Mouse (Mus musculus) heart, adult 18-20 months (tissue): ENCODE data around the gene Tmppe. TPM values are rescaled to one million over a fixed set of nuclear protein-coding genes. Genes with fewer than 3 reads are reported as not detected.

Source experiments
- DNase-seq, 2 experiments: peaks; one replicate each; pipeline ENCODE4 v3.0.0; 2021 to 2022; ENCODE audit warnings: mixed read lengths in 1 of 2
- total RNA-seq, 2 experiments: library from RNA; stranded (reverse); gene quantifications; 2 replicates each; pipeline ENCODE4 v1.2.3; 2021

Gene Tmppe
- total RNA-seq, 2 experiments from 2014 or later, result 3.3 to 3.8 TPM

DNA sequence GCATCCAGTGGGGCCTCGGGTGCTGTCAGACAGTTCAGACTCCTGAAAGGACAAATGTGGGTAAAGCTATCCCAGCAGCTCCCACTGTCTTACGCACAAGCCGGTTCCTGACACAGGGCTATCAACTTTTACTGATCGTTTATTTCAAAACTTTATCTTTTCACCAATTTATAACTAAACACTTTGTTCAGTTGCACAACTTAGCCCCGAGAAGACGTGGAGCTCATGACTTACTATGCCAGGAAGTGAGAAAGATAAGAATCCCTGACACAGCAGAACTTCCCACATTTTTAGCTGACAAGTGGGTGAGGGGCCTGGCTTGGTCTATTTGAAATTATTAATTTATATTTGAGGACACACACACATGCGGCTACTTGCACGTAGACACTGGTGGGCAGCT is 6.2 kb upstream of the Tmppe start:
- DNase-seq, result no peak

DNA sequence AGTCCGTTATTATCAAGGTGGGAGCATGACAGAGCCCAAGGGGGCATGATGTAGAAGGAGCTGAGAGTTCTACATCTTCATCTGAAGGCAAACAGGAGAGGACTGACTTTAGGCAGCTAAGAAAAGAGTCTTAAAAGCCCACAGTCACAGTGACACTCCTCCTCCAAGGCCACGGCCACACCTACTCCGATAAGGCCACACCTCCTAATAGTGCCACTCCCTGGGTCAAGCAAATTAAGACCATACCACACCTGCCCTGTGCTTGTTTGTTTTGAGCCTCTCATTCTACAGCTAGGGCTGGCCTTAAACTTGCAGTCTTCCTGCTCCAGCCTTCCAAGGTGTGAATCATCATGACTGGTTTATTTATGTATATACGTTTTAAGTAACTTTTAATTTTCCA is 5.6 kb upstream of the Tmppe start:
- no peak for DNase-seq

DNA sequence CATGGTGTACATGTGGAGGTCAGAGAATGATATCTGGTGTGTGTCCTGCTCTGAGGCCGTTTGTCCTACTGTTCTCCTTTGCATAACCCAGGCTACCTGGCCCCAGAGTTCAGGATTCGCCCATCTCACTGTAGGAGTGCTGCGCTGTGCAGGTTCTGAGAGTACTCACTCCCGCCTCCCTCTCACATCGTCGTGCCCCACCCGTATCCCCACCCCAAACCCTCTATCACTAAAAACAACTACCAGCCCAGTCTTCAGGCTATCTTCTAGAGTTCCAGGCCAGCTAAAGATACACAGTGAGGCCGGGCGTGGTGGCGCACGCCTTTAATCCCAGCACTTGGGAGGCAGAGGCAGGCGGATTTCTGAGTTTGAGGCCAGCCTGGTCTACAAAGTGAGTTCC is 1.2 kb upstream of the Tmppe start:
- no peak for DNase-seq

DNA sequence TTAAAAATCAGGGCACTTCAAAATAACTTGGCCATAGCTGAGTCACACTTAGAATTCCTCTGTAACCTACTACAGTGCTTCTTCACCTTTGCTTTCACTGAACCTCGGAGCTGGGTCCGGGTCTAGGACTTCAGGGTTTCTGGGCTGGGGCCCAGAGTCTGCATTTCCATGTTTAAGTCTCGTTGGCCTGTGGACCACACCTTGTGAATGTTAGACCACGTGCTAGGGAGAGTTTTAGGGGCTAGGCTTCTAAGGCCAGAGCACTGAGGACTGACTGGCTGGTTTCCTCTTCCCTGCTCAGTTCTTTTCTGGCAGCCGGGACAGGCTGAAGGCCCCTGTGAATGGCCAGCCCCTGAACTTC is 337 bp upstream of the Tmppe start:
- DNase-seq, result no peak

DNA sequence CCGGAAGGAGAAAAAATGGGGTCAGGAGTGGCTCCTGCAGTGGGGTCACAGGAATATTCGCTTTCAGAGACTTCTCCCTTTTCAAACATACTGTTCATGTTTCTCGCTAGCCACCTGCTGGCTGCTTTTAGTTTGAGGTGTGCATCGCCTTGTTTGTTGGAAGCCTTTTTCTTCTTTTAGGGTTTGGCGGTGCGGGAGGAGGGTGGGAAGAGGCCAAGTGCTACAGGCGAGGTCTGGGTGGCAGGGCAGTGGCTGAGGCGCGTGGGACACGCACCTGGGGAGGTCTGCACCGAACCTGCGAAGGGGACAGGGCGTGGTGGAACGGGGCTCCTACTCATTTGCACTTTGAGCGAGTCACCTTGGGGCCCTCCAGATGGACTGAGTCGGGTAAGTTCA is 778 bp downstream of the Tmppe start:
- DNase-seq, result no peak

DNA sequence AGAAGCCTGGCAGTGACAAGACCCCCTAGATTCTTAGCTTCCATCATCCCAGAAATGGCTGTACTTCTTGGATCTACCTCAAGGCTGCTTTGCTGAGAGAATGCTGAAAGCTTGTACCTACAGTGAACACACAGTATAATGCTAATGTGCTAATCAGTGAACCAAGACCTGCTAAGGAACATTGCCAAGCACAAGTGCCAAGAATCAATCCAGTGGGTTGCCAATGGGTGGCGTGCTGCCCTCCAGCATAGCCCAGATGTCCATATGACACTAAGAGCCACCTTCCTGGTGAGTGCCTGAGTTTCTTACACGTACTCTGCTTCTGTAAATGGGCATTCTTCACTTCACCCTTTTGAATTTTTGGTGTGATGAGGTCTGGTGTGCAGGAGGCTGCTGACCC is 6.8 kb downstream of the Tmppe start:
- DNase-seq, result no peak

DNA sequence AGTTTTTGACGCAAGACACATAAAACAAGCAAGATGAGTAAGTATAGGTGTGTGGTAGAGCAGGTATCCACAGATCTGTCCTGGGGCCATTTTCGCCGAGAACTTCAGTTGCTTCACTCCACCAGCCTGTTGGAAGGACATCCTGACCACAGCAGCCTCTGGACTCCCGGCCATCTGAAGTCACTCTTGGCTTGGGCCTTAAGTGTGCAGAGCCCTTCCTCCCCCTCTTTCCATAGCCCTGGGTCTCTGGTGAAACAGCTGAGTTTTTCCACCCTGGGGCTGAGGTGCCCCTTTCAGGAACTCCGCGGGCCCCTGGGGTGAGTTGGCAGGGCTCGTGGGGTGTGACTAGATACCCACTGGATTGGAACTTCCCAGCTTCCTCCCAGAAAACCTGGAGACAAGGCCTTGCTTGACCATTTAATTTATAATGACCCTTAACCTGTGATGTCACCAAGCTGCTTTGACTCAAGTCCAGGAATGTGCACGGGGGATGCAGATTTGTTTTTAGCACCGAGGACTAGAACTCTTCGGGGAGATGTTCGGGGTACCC is 9.5 kb downstream of the Tmppe start:
- DNase-seq, result no peak

DNA sequence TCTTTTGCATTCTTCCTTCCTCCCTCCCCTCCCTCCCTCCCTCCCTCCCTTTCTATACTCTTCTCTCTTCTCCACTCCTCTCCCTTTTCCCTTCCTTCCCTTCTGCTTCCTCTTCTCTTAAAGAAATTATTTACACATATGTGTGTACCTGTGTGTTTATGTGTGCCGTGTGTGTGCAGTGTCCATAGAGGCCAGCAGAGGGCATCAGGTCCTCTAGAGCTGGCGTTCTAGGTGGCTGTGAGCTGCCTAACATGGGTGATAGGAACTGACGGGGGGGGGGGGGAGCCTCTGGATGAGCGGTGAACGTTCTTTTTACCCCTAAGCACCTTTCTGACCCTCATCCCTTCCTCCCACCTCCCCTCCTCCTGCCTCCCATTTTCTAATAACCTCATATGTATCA is 10.4 kb downstream of the Tmppe start:
- DNase-seq, result no peak

DNA sequence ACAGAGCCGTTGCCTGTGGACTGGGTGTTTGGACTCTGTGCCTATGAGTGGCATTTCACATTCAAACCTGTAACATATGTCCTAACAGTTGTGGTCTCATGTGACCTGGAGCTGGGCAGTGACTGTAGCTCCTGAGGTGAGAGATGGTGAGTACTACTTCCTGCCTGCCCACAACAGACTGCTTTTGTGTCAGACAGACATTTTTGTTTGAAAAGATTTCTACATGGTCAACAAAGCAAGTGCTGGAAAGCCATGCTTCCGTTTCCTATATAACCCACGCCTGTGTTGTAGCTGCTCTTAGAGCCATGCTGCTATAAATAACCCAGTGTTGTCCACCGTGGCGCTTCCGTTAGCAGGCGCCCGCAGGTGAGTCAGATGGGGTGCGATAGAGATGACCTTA is 11.5 kb downstream of the Tmppe start:
- DNase-seq, result no peak

DNA sequence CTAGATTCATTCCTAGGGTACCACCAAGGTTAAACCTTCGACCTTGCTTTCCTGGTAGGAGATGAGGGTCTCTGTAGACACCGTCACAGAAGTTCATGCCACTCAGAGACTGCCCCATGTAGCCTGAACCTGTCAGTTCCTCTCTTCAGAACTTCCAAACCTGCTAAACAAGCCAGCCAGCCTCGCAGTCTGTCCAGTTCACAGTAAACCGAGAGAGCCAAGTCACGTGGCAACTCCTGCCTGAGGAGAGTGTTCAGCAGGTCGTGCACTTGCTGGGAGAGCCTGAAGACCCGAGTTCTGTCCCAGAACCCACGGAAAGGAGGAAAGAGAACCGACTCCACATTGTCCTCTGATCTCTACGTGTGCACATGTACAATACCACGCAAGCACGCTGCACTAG is 13.0 kb downstream of the Tmppe start:
- no peak for DNase-seq

DNA sequence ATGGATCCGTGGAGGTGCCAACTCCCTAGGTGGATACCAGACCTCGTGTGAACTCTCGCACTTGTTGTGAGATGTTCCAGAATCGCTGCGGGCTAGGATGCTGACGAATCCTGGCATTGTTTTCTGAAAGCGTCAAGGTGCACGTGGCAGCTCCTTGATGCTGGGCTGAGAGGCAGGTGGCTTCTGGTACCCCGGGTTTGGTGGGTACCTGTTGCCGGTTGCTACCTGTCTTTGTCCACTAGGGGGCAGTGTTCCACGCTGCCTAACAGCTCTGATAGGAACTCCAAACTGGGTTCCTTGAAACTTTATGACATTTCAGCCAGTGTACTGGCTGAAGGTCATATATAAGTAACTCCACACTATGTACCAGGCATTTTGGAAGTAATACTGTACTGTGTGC is 14.8 kb downstream of the Tmppe start:
- peak; percentile 33 to 51 for DNase-seq

DNA sequence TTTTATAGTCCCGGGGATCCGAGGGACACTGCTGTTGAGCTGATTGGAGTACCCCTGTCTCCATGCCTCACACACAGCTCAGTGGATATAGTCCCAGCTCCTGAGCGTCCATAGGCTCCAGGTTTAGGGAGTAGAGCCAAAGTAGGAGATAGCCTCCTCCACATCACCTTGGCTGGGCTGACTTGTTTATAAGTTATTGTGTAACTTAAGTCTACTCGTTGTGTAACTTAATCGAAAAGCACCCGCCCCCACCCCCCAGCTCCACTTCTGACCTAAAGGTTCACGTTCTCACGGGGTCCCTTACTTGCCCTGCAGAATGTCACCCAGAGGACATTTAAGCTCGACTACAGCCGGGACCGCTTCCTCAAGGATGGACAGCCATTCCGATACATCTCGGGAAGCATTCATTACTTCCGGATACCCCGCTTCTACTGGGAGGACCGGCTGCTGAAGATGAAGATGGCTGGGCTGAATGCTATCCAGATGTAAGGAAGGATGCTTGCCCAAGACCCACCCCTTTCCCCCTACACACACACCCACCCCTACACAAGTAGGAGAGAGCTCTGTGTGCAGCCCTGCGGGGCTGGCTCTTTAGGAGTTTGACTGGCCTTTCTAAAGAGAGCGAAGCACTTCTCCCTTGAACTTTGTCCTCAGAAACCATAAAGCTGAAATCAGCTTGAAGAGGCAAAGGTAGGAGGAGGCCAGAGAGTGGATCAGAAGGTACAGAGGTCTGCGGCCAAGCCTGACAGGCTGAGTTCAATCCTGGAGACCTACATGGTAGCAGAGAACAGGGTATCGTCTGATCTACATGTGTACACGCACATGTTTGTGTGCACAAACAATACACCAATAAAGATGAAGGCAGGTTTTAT is 16.0 kb downstream of the Tmppe start:
- DNase-seq, result no peak

DNA sequence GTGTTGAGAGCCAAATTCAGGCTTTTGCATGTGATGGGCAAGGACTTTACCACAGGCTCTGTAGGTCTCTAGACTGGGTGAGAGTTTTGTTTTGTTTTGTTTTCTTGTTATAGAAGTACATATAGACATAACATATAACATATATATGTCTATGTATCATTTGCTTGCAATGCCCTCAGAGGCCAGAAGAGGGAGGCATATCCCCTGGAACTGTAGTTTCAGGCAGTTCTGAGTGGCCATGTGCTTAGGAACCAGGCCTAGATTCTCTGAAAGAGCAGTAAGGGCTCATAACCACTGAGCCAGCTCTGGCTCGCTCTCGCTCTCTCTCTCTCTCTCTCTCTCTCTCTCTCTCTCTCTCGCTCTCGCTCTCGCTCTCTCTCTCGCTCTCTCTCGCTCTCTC is 17.3 kb downstream of the Tmppe start:
- DNase-seq, result peak in 1 of 2 experiments; percentile 52

DNA sequence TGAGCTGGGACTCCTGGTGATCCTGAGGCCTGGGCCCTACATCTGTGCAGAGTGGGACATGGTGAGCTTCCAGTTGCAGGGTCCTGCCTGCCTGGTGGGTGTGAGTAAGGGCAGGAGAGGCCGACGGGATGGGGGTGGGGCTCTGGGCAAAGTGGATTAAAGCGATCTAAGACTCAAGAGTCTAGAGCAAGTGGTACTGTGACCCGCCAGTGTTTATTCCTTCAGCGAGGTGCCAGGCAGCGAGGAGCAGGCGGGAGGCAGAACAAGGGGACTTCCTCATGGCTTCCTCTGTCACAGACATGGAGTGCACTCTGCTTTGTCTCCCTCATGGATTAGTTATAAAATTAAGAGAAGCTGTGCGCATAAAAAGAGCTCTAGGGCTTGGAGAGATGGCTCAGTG is 19.5 kb downstream of the Tmppe start:
- DNase-seq, result no peak

DNA sequence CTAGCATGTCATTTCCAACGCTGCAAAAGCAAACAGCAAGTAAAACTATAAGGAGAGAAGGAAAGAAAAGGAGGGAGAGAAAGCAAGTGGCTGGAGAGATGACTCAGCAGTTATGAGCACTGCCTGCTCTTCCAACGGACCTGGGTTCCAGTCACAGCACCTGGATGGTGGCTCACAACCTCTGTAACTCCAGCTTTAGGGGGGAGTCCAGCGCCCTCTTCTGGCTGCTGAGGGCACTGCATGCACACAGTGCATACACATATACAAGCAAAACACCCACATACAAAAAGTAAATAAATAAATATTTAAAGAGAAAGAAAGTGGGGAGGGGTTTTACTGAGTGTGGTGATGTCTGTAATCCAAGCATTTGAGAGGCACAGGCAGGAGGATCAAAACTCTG is 20.1 kb downstream of the Tmppe start:
- no peak for DNase-seq

DNA sequence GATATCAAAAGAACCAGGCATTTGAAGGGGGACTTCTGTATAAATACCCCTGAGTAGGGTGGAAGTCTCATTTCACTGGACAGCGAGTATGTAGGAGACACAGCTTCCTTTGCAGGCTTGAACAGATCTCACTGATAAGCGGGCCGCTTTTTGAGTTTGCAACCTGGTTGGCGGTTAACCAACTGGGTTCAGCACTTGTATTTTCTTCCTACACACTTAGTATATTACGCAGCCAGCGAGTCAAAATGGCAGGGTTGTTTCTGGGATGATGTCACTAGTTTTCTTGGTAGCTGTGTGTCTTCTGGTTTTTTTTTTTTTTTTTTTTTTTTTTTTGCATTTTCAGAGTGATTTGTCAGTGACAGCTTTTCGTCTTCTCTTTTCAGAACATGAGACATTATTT is 20.9 kb downstream of the Tmppe start:
- DNase-seq, result no peak

DNA sequence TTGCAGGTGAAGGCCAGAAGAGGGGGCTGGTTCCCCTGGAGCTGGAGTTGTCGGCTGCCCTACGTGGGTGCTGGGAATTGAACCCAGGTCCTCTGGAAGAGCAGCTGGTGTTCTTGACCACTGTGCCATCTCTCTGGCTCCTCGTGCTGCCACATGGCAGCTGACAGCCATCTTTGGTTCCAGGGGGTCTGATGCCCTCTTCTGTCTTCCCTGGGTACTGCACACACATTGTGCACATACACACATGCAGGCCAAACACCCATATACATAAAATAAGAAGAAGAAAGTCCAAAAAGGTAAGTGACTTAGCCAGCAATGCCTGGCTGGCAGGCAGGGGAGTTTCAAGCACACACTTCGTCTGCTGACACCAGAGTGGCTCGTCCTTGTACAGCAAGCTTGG is 24.7 kb downstream of the Tmppe start:
- no peak for DNase-seq

DNA sequence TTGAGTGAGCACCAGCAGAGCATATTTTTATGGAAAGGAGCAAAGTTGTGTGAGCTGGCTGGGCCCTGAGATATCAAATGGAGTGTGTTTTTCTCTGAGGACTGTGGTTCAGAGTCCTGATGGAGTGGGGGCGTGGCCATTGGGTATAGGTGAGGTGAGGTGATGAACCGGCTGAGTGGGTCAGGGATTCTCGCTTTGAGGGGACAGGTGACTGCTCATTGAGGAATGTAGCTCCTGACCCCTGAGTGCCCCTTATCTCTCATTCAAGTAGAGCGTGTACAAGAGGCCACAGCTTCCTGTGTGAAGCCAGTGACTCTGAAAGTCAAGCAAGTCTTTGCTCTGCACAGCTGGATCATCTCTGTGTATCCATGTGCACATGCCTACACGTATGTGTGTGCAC is 25.3 kb downstream of the Tmppe start:
- no peak for DNase-seq

DNA sequence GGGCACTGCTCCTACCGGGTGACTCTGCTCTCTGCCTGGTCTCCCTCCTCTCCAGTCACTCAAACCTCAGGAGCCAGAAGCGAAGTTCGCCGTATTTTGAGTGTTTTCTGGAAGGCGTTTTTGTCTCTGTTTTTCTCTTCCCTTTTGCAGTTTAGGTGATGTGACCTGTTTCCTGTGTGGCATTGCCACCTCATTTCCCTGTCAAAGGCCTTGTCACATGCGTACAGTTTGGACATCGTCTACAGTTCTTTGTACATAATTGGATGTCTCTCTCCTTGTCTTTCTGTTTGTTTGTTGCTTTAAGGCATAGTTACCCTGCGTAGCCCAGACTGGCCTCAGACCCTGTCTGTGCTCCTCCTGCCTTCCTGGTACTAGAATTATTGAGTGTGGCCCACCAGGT is 26.5 kb downstream of the Tmppe start:
- DNase-seq, result no peak

DNA sequence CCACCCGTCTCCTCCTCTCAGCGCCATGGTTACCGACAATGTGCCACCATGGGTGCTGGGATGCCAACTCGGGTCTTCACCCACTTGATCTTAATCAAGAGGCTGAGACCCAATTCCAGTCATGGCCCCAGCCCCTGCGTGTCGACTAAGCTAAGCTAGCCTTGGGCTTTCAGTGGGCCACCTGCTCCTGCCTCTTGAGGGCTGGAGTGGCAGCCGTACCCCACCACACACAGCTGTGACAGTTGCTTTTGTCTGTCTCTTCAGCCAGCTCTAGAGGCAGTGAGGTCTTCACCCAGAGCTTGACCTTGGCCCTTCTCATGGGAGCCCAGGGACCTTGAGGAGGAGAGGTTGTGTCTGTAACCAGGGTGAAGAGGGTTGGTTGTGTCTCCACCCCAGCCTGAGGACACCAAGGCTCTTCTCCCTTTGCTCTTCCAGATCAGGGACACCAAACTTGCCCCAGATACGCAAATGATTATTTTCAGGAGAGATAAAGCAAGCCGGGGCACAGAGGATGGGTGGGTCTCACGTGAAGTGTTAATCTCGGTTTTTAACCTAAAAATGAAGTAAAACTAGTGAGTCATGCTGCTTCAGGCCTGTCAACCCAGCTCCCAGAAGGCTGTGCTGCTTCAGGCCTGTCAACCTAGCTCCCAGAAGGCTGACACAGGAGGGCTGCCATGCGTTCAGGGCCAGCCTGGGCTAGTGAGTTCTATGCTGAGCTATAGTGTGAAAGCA is 27.4 kb downstream of the Tmppe start:
- no peak for DNase-seq

DNA sequence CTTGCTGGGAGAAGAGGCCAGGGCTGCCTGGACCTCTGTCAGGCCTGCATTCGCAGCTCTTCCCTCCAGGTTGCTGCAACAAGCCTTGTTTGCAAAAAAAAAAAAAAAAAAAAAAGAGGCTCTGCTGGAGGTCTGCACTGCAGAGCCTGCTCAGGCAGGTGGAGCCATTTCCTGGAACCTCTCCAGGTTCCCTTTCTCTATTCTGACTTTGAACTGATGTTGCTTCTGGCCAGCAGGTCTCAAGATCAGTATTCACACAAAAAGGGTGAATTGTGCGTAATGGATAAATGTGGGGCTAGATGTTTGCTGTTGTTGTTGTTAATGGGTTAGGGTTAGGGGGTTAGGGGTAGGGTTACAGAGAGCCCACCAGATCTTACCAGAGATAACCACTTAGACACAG is 34.8 kb downstream of the Tmppe start:
- DNase-seq, result no peak

DNA sequence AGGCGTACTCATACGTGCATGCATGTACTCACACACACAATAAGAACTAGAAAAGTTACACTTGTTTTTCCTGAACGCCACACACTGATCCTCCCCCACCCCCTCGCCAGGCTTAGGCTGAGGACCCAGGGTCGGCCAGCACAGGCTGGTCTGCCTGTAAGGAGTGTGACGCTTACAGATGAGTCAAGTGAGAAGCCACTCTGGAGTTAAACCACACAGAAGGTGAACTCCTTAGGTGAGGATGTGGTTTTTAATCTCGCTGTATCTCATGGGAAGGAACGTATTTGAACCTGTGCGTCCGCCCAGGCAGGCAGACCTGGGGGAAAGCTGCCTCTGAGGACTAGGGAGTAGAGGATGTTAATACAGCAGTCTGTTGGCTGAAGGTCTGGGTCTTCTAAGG is 39.6 kb downstream of the Tmppe start:
- no peak for DNase-seq

DNA sequence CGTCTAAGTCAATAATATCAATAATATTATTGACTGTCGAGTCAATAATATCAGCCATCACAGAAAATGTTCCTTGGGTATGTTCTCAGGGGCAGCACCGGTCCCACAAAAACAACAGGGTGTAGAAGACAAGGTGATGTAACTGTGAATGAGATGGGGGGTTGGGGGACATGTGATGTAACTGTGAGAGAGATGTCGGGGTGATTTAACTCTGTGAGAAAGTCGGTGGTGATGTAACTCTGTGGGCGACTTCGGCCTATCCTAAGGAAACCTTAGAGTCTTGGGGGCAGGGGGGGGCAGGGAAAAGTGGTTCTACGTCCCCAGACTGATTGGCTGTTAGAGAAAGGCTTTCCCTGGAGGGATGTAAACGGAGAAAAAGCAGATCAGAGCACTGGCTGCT is 41.3 kb downstream of the Tmppe start:
- no peak for DNase-seq

DNA sequence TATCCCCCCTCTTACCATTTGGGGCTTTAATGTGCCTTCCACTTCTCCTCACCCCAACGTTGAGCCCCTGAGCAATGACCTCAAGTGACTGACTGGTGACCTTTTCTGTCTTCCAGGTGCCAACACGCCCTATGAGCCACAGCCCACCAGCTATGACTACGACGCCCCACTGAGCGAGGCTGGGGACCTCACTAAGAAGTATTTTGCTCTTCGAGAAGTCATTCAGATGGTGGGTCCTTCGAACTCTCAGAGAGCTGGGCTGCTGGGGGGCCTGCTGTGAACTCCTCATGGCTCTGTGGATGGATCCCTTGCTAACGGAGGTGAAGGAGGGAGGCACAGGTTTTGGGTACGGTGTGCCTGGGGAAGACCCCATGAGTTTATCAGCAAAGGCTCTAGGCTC is 42.0 kb downstream of the Tmppe start:
- DNase-seq, result no peak
